Mouse (Mus musculus): ENCODE results near the gene Nmur2.

Gene Nmur2

DNA sequence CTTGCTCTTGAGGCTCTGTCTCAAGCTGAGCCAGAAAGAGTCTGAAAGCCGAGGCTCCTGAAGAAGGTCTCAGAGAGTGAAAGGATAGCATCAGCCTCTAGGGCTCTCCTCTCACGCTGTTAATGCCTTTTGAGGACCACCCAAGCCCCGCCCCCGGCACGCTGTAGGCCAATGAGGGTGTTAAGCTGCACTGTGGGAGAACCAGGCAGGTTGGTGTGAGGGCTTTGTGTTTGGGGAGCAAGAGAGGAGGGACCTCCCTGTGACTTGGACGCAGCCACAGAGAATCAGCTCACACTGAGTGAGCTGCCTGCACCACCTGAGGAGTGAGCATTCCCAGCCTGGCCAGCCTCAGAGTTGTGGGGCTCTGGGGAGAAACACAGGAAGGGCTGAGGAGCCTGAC is at the start of gene Nmur2:
Gene Nmur2, minus strand, starts transcription at position 94 of the 400 bp plus-strand sequence.
- DNase-seq (ENCODE audit: low read depth, low spot score), result no peak

DNA sequence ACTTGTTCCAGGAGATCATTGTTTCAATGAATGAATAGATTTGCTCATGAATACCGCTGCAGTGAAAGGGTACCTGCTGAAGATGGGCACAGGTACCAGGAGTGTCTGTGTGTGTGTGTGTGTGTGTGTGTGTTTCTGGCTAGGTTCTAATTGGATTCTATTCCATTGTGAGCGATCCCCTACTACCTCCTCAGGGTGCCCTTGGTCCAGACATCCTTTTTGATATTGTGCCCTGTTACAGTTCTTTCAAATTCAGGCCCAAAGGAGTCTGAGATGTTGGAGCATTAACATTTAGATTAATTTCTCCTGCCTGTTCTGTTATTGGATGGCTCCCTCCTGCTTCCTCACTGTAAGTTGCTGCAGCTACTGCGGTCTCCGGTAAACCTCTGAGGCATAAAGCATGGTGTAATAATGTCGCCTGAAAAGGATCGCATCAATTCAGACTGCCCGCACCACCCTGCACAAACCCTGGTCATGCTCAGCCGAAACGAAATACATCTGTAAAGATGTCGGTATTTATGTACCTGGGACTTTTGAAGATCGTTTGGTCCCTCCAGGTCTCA is 48.4 kb upstream of the Nmur2 start:
- no peak for DNase-seq (ENCODE audit: low read depth, low spot score)

DNA sequence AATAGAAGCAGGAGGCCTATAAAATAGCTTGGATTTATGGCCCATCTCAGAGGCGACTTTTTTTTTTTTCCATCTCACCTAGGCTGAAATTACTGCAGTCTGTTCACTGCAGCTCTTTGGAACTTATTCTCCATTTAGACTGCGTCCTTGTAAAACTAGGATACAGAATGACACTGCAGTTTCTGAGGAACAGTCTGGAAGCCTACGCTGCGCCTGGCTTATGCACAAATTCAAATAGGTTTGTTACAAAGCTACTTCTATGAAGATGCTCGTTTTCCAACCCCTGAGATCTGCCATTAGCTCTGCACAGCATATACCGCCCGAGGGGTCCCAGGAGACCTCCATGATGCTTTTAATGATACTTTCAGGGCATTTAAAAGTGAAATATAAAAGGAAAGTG is 31.3 kb upstream of the Nmur2 start:
- DNase-seq (ENCODE audit: low read depth, low spot score), result no peak

DNA sequence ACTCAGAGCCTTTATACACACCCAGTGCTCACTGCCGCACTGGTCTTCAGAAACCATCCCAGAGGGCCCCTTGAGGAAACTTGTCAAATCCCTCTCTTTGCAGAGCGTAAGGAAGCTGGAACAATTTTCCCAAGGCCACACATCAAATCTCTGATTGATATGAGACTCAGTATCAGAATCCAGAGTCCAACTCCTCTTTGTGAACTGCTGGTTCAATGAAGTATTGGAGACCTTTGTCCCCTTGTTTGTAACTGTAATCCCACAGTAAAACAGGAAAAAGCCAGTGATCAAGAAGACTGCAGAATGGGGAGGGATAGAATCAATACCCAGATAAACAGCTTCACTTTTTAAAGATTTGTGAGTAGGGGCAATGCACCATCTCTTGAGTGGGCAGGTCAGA is 28.8 kb upstream of the Nmur2 start:
- no peak for DNase-seq (ENCODE audit: low read depth, low spot score)

DNA sequence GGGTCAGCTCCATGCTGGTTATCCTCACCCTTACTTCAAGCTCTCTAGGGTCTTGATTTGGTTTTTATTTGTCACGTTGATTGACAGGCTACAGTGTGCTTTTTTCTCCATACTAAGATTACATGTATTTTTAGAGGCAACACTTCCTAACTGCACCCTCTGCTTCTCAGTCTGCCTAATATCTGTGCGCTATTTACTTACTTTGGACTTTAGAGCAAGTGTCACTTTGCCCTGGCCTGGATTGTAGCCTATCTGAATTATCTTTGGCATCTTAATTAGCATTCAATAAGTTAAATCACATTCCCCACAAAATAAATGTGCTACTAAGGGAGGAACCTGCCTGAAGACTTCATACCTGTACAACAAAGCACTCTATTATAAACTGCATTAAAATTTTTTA is 24.3 kb upstream of the Nmur2 start:
- DNase-seq (ENCODE audit: low read depth, low spot score), result no peak

GRCm38 (mm10) chr11:56064575-56064974 is 23.8 kb upstream of the Nmur2 start:
- DNase-seq (ENCODE audit: low read depth, low spot score), result no peak

GRCm38 (mm10) chr11:56059236-56059635 is 18.4 kb upstream of the Nmur2 start:
- DNase-seq (ENCODE audit: low read depth, low spot score), result no peak

- no peak for DNase-seq (ENCODE audit: low read depth, low spot score)
Measured at GRCm38 (mm10) chr11:56054439-56054838, 13.6 kb upstream of the Nmur2 start.

DNA sequence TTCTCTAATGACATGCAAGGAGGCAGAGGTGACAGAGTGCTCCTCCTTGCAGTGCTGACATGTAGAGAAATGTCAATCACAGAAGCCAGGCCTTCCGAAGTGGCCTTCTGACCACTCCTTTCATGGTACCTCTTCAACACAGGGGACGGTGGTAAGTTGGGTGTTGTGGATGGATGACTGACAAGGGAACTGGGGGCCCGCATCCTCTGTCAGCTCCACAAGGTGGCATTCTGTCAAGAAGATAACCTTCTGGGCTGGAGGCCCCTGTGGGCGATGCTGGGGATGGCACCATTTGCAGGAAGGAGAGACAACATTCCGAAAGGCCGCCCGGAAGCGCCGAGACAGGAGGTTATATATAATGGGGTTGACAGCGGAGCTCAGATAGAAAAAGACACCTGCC is 14.0 kb downstream of the Nmur2 start:
- no peak for DNase-seq (ENCODE audit: low read depth, low spot score)

DNA sequence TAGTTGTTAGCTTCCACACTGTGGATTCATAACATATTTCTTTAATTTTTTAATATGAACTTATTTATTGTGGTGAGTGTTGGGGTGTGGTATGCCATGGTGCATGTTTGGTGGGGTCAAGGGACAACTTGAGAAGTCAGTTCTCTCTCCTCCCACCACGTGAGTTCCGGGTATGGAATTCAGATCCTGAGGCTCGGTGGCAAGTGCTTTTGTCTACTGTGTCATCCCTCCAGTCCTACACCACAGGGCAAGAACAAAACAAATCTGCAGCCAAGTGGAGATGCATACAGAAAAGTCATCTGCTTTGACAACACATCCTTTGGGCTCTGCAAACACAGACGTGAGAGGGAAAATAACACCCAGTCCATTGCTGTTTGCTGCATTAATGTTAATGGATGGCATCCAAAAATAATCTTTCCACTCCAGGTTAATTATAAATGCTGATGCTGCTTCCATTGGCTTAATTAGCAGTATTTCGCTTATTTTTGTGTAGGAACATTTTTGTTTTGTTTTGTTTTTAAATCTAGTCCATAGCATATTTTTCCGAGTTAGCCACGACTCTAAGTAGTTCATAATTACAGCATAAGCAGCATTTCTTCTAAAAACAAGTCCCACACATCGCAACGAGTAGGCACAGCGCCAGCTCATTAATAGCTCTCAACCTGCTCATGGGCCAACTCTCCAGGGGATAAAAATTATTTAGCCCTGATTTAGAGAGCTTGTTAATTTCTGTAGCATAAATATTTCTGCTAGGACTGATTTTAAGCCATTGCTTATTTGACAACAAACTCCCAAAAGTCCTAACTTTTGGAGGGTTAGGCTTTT is 14.9 kb downstream of the Nmur2 start:
- no peak for DNase-seq (ENCODE audit: low read depth, low spot score)

GRCm38 (mm10) chr11:56013510-56014057 is 27.2 kb downstream of the Nmur2 start:
- DNase-seq (ENCODE audit: low read depth, low spot score), result no peak

DNA sequence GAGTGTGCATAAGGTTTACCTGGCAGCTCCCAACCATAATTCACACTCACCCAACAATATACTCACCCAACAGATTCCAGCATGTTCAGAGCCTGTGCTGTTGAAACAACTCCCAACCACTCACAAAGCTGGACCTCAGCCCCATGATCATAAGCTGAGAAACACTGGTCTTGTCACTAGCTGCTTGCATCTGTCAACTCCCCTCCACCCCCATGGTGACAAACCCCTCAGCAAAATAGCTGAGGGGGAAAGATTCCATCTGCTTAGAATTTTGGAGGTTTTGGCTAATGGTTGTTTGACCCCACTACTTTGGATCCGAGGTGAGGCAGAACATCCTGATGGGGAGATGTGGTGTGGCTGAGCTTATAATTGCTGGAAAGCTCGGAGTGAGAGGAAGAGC is 28.4 kb downstream of the Nmur2 start:
- no peak for DNase-seq (ENCODE audit: low read depth, low spot score)

GRCm38 (mm10) chr11:56008277-56008676 is 32.5 kb downstream of the Nmur2 start:
- no peak for DNase-seq (ENCODE audit: low read depth, low spot score)

DNA sequence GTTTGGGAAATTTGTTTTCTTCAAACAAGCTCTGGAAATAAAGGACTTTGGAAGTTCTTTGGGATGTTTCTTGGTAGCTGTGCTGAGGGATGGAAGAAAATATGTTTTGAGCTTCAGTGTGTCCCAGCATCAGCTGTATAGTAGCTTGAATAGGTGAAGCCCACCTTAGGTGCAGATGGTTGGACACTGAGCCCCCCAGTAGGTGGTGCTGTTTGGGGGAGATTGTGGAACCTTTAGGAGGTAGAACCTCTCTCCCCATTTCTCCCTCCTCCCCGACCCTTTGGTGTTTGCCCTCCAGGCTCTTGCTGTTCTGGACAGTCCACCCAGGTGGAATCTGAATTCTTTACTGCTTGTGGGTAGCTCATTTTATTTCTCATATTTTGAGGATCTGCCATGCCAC is 48.0 kb downstream of the Nmur2 start:
- no peak for DNase-seq (ENCODE audit: low read depth, low spot score)

DNA sequence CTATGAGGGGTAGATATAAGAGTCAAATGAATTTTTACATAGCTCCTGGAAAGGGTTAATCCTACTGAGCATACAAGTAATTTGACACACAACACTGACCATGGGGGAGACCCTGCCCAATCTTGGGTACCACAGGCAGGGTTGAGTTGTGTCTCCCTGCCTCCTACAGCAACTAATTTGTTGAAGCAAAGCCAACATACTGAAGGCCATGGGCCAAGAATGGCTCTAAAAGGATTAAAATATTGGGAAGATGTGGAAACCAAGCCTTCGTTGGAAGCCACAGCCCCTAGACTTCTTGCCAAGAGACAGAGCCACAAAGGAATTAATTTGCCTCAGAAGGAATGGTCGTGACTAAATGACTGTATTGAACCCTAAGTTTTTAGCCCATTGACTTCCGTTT is 48.7 kb downstream of the Nmur2 start:
- no peak for DNase-seq (ENCODE audit: low read depth, low spot score)

DNA sequence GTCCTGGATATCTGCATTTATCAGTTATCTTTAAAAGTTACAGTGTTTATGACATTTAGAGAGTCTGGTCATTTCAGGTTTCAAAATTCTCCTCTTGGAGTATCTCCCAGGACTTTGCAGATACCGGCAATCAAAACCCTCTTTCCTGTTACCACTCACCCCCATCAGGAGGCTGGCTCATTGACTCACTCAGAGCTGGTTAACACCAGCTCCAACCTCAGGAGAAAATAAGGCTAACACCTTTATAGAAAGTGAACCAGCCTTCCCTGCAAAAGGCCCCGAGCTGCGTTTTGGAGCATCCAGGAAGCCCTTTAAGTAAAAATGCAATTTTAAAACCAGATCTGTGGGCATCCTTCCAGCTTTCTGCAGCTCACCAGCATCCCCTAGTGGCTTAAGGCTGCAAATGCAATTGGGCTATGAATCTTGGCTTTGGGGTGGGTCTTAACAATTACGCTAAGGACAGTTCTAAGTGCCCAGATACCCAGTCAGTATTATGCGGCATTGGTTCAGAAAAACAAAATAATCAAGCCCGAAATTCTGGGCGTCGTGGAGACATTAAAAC is 49.2 kb downstream of the Nmur2 start:
- peak; percentile 56 for DNase-seq (ENCODE audit: low read depth, low spot score)

DNA sequence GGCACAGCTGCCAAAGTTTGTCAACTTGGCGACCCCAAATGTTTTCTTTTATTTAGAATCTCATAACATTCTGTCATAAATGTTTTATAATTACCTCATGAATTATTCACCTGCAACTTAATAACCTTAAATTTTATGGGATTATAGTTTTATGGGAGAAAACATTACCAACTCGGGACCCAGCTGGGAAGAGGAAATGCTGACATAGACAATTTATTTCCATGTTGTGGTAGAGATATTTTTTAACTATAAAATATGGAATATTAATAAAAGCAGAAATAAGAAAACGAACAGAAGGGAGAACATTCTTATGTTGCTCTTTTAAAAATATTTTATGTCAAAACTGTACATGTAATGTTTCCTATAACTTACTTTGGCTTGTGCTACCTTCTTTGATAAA is 56.2 kb downstream of the Nmur2 start:
- no peak for DNase-seq (ENCODE audit: low read depth, low spot score)

DNA sequence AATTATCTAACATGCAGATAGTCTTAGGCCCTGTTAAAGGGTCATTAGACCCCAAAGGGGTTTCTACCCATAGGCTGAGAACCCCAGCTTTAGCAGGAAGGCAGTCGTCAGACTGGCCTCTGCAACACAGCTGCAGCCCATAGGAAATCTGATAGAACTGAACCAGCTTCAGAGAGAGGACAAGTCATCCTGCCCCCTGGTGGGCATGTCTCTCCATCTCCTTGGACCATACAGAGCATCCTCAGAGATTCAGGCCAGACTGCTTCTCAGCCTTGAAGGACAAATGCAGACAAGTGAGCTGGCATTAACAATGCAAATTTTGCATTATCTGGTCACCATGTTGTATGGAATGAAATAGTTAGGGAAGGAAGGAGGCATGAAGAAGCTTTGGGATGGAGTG is 59.2 kb downstream of the Nmur2 start:
- peak; percentile 45 for DNase-seq (ENCODE audit: low read depth, low spot score)

DNA sequence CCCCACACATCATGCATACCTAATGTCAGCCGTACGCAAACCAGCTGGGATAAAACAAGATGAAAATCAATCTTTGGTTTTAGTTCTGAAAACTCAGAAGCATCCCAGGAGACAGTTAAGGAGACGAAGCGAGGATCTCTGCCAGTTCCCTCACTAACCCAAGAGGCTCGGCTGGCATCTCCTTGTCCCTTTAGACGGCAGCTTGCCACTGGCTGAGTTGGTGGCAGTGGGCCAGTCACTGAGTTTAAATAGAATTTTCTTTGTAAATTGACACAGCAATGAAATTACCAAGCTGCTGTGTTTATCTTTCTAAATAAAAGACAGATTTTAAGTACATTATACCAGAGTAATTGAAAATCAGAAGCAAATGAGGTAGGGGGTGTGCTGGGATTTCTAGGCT is 62.7 kb downstream of the Nmur2 start:
- DNase-seq (ENCODE audit: low read depth, low spot score), result no peak

All from 3T3-L1 (cell line).